In the genomic region with DNA sequence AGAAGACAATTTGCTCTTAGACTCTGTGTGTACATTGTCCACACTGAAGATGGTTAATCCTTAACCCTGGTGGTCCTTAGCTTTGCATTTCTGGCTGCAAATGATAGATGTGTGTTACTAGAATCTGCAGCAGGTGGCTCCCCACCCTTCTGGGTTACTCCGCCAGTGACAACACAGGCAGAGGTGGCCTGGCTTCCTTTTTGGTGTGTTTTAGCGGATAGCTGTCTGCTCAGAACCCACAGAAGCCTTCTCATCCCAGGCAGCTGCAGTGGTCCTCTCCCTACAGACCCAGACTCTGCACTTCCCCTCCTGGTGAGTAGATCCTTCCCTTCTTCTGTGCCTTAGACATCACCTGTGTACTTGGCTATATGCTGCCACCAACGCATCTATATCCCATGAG, we compare ENCODE assay signal across 19 mouse cellular contexts. TPM values are rescaled to one million over a fixed set of nuclear protein-coding genes. Genes with fewer than 3 reads are reported as not detected.
DNase-seq lines count a peak whose midpoint lies in the region; ATAC-seq and TF ChIP-seq lines count a peak whose summit lies in the region.
"Had no signal": no experiment of that assay in that cellular context is flagged by ENCODE, and none has a peak within 500 bp of the region (broad histone marks: within the 10 kb centered on the region; RNA-seq: fewer than 3 reads in every experiment).

No protein-coding gene starts in this region.

- H3K27ac ChIP-seq in heart, postnatal 0 days (ENCODE audit: low read depth) = no peak overlapping the region
- no peak overlapping the region for H3K27ac ChIP-seq in heart, embryonic 11.5 days (ENCODE audit: low read depth, low read length)
- peak overlapping the region; percentile 90 for H3K27ac ChIP-seq in thymus, adult 2 months (ENCODE audit: control insufficient read depth, insufficient read depth, low read length)
- H3K27ac ChIP-seq: embryonic facial prominence, embryonic 10.5 days; forebrain, embryonic 13.5 days; gastrocnemius, adult 2 months; hindbrain, embryonic 10.5 days; hindbrain, embryonic 14.5 days had no signal

- H3K9me3 ChIP-seq in heart, postnatal 0 days (replicated peaks; ENCODE audit: control insufficient read depth, low read length) = no peaks in the 10 kb centered on the region
- no peaks in the 10 kb centered on the region for H3K9me3 ChIP-seq in heart, embryonic 11.5 days (replicated peaks; ENCODE audit: control insufficient read depth, low read length)
- H3K9me3 ChIP-seq: embryonic facial prominence, embryonic 10.5 days; forebrain, embryonic 13.5 days; hindbrain, embryonic 10.5 days had no signal

- no peak for TF ChIP-seq CTCF in heart, postnatal 0 days (IDR thresholded peaks at IDR 0.05; ENCODE audit: low read depth)
- no peak for TF ChIP-seq CTCF in thymus, adult 2 months (IDR thresholded peaks at IDR 0.05; ENCODE audit: borderline replicate concordance, control insufficient read depth, extremely low read depth, insufficient read depth, low read length, poor library complexity)

- no peaks in the 10 kb centered on the region for H3K27me3 ChIP-seq in heart, postnatal 0 days (ENCODE audit: control insufficient read depth, insufficient read depth, low read length)
- H3K27me3 ChIP-seq in heart, embryonic 11.5 days (ENCODE audit: control insufficient read depth, insufficient read depth, low read length) = no peaks in the 10 kb centered on the region
- H3K27me3 ChIP-seq in thymus, adult 2 months (ENCODE audit: control insufficient read depth, insufficient read depth, low read length) = no peaks in the 10 kb centered on the region
- H3K27me3 ChIP-seq: forebrain, embryonic 13.5 days had no signal

- no peak overlapping the region; the same call in 1 of the 2 replicates for H3K9ac ChIP-seq in heart, postnatal 0 days (replicated peaks; ENCODE audit: low read depth, low read length)
- H3K9ac ChIP-seq in heart, embryonic 11.5 days (ENCODE audit: low read depth, low read length) = no peak overlapping the region
- H3K9ac ChIP-seq: forebrain, embryonic 13.5 days; hindbrain, embryonic 14.5 days had no signal

- H3K36me3 ChIP-seq in heart, postnatal 0 days (replicated peaks; ENCODE audit: control insufficient read depth, insufficient read depth, low read length) = no peaks in the 10 kb centered on the region
- H3K36me3 ChIP-seq in heart, embryonic 11.5 days (ENCODE audit: control insufficient read depth, insufficient read depth, low read length) = no peaks in the 10 kb centered on the region
- peaks cover 10% of the 10 kb centered on the region for H3K36me3 ChIP-seq in thymus, adult 2 months (ENCODE audit: control insufficient read depth, insufficient read depth, low read length)
- H3K36me3 ChIP-seq: embryonic facial prominence, embryonic 10.5 days; hindbrain, embryonic 10.5 days had no signal

- ATAC-seq in heart, postnatal 0 days (ENCODE audit: insufficient read depth, low read depth) = no peak
- no peak for ATAC-seq in heart, embryonic 11.5 days (replicated peaks; ENCODE audit: insufficient number of reproducible peaks, low FRiP score, low TSS enrichment)
- no peak for ATAC-seq in cerebellum, adult (ENCODE audit: insufficient number of reproducible peaks, low FRiP score, low TSS enrichment)
- ATAC-seq: activated CD4-positive, CD25-positive, alpha-beta regulatory T cell, adult 4 months; forebrain, embryonic 13.5 days had no signal

- H3K4me3 ChIP-seq in heart, postnatal 0 days (ENCODE audit: low read depth, low read length) = peak overlapping the region; percentile 23; the same call in 1 of the 2 replicates
- H3K4me3 ChIP-seq in heart, embryonic 11.5 days (ENCODE audit: low read depth, low read length) = no peak overlapping the region
- H3K4me3 ChIP-seq in thymus, adult 2 months (ENCODE audit: control insufficient read depth, insufficient read depth, low read length) = peak overlapping the region; percentile 63
- H3K4me3 ChIP-seq: embryonic facial prominence, embryonic 10.5 days; forebrain, embryonic 13.5 days; gastrocnemius, adult 2 months; hindbrain, embryonic 10.5 days had no signal

- H3K4me2 ChIP-seq in heart, postnatal 0 days (ENCODE audit: low read depth, low read length) = no peak overlapping the region
- no peak overlapping the region for H3K4me2 ChIP-seq in heart, embryonic 11.5 days
- H3K4me2 ChIP-seq: forebrain, embryonic 13.5 days; hindbrain, embryonic 14.5 days had no signal

- 70% methylated on average over 3 of the region's 3 CpGs for WGBS in heart, postnatal 0 days
- 82% methylated on average over 3 of the region's 3 CpGs for WGBS in heart, embryonic 11.5 days (ENCODE audit: insufficient replicate concordance)
- WGBS in thymus, adult 2 months = 7% methylated on average over 3 of the region's 3 CpGs

- DNase-seq in heart, postnatal 0 days (ENCODE audit: low spot score) = no peak
- DNase-seq in thymus, adult 2 months = peak; percentile 74
- peak; percentile 80 for DNase-seq in thymus, postnatal 25 days
- no peak for DNase-seq in kidney, adult 18-20 months
- DNase-seq in natural killer cell, adult 2 months (ENCODE audit: low spot score in 2 of 2) = no peak
- DNase-seq: adrenal gland, postnatal 14 days; cerebellum, adult 18-20 months; cerebellum, postnatal 10 days; gastrocnemius, adult 2 months; gastrocnemius, postnatal 25 days had no signal

- peak; percentile 74; the same call in 1 of the 2 replicates for TF ChIP-seq POLR2A in thymus, adult 2 months (IDR thresholded peaks at IDR 0.05; ENCODE audit: control insufficient read depth, extremely low read depth, insufficient read depth, low read length, poor library complexity)

- TF ChIP-seq EP300 in heart, postnatal 0 days (IDR thresholded peaks at IDR 0.05; ENCODE audit: low read depth) = no peak

- no peaks in the 10 kb centered on the region for H3K4me1 ChIP-seq in heart, postnatal 0 days (ENCODE audit: control insufficient read depth, insufficient read depth)
- H3K4me1 ChIP-seq in heart, embryonic 11.5 days (ENCODE audit: control insufficient read depth, insufficient read depth, low read length) = no peaks in the 10 kb centered on the region
- H3K4me1 ChIP-seq in thymus, adult 2 months (replicated peaks; ENCODE audit: control insufficient read depth, insufficient read depth, low read length) = peaks cover 24% of the 10 kb centered on the region
- H3K4me1 ChIP-seq: embryonic facial prominence, embryonic 10.5 days; forebrain, embryonic 13.5 days; hindbrain, embryonic 10.5 days had no signal

RNA-seq across cellular contexts. Expression of a gene that starts 39.3 kb away (rescaled TPM):
- not detected in 2 replicates for total RNA-seq in heart, postnatal 0 days (2014; rRNA removed; ENCODE audit: low replicate concordance)
- polyA plus RNA-seq in heart, postnatal 0 days (2015; fragmentation: Nextera tagmentation; extraction: Ambion mirVana) = 0.14 and 0.30 TPM in 2 replicates
- polyA plus RNA-seq in heart, embryonic 11.5 days (2014; fragmentation: Nextera tagmentation; extraction: Ambion mirVana) = 0.82 TPM in 1 of 2 replicates, not detected in the other
- polyA plus RNA-seq in thymus, adult 2 months (2012; rRNA removed) = 4.3 and 4.6 TPM in 2 replicates
- total RNA-seq: adrenal gland, postnatal 14 days; gastrocnemius, postnatal 25 days; granulocyte monocyte progenitor cell, adult 5-6 weeks; MEL had no signal
- polyA plus RNA-seq: hindbrain, embryonic 10.5 days had no signal

RNA-seq across cellular contexts. Expression of a gene that starts 49.5 kb away (rescaled TPM):
- 11.2 and 28.4 TPM in 2 replicates for total RNA-seq in heart, postnatal 0 days (2014; rRNA removed; ENCODE audit: low replicate concordance)
- 36.2 and 37.7 TPM in 2 replicates for polyA plus RNA-seq in heart, postnatal 0 days (2015; fragmentation: Nextera tagmentation; extraction: Ambion mirVana)
- 37.5 and 37.6 TPM in 2 replicates for polyA plus RNA-seq in heart, embryonic 11.5 days (2014; fragmentation: Nextera tagmentation; extraction: Ambion mirVana)
- 11.8 and 12.1 TPM in 2 replicates for polyA plus RNA-seq in thymus, adult 2 months (2012; rRNA removed)

Comparison
In these comparisons a context has a peak if more than half of its experiments do, and no peak if none do; other contexts are left out.
1. DNase-seq: peak in thymus, adult 2 months (single experiment) and thymus, postnatal 25 days (single experiment); none in heart, postnatal 0 days (single experiment), kidney, adult 18-20 months (single experiment) and natural killer cell, adult 2 months (0 of 2).